Mouse (Mus musculus) hindlimb bud, embryonic 11.5 days (tissue): ENCODE data around the gene Gm9970.

Source experiments
- DNase-seq: peaks from one replicate; pipeline ENCODE4 v3.0.0-alpha.2; 2012; ENCODE audit warnings: low read depth, low spot score; ENCODE audit errors: extremely low spot score

Gm9970 gene

DNA sequence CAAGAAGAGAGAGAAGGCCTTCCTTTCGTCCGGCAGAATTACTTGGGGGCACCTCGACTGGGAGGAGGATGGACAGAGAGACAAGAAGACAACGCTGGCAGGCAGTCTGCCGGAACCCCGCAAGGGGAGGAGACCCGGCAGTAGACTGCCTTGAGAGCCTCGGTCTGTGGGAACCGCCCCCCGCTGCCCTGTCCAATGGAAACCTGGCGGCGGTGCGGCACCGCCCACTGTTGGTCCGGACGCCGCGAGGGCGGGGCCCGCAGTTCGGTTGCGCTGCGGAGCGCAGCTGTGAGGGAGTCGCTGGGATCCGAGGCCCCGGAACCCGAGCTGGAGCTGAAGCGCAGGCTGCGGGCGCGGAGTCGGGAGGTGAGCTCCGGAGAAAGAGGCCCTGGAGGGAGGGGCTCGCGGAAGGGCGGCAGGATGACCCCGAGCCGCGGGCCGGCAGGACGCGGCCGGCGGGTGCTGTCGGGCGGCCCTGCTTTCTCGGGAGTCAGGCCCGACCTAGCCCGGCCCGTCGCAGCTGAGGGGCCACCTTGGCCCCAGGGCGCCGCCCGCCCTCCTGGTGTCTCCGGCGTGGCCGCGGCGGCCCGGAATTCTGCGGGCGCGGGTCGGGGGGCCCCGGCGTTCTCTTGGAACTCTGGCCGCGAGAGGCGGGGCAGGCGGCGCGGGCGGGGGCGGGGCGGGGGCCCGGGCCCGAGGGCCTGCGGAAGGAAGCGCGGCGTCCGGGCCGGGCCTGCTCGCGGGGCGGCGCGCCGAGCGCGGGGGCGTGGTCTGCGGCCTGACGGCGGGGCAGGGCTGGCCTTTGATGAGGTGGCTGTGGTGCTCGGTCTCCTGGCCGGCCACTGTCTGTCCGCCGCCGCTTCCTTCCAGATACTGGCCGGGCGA is at the start of gene Gm9970, which contains the start of gene Nrbp1:
Gene Gm9970 (minus strand): TSS at position 596 of the 885 bp plus-strand sequence.
Gene Nrbp1 (plus strand): TSS at position 228 of the 885 bp plus-strand sequence.
- DNase-seq = no peak

DNA sequence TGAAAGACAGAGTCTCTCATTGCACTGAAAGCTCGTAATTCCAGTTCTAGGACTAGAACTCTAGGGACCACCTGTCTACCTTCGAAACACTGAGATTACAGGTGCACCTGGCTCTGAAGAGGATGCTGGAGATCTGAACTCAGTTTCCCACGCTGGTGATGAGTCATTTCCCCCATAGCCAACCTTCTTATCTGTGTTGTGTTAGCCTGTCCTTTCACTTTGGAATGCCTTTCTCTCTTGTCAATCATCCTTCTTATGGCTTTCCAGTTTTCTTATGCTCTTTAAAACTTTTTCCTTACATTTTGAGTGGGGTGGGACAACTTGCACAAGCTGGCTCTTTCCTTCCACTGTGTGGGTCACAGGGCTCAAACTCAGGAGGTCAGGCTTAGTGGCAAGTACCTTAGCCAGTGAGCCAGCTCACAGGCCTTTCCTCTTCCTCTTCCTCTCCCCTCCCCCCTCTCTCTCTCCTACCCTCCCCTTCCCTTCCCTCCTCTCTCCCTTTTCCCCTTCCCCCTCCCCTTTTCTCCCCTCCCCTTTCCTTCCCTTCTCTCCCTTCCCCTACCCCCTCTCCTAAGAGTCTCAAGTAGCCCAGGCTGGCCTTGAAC is 48.7 kb upstream of the Gm9970 start:
- DNase-seq = no peak

- DNase-seq = no peak
These were observed 47.6 kb upstream of the Gm9970 start for GRCm38 (mm10) chr5:31288655-31289054.

DNA sequence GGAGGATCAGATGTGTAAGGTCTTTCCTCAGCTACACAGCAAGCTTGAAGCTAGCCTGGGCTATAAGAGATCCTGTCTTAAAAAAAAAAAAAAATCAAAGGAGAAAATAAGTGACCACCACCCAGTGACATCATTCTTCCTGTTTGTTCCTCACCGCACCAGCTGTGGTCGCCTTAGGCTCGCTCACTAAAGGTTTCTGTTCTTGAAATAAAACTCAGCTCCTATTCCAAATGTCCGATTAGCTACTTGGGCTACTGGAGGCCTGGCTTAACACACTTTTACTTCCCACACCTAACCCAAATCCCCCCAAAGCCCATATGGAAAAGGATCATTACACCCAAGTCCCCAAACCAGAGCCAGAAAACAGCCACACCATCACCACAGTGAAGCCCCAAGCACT is 47.2 kb upstream of the Gm9970 start:
- DNase-seq = no peak

DNA sequence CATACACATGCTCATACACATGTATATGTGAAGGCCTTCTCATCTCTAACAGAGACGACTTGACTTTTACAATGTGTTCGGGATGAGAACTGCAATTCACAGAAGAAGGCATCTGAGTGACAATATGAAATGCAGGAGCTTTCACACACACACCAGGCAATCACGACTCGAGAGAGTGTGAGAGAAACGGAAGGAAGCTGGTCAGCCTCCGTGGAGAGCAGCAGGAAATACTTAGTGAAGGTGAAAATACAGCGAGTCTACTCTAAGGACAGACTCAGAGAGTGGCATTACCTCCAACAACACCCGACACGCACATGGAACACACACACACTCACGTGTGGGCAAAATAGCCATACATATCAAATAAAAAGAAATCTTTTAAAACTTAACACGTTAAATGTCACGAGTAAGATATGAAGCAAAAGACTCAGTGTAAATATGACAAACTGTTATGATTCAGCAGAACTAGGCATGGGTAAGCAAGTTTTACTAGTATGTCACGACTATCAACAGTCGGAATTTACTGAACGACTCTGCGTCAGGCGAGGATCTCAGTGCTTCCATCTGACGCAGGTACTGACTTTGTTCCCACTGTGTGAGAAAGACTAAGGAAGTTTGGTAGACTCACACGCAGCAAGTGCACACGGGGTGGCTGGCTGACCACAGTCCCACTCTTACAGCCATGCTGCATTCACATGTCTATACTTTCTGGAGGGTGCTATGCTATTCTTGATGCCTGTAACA is 38.4 kb upstream of the Gm9970 start:
- DNase-seq = no peak

DNA sequence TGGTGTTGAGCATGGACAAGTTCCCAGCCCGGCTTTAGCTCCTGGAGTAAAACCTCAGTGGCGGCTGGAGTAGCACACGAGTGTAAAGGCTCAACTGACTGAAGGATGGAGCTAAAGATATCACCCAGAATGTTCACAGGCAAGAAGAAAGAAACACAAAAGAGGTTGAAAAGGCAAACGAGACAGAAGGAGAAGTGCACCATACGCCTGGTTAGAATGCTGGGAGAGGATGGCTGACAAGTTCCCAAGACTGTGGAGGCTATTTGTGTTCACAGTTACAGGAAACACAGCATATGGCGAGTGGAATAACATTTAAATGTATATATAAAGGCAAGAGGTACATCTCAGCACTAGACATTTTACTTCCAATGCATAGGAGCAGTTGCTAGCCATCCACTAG is 32.0 kb upstream of the Gm9970 start:
- no peak for DNase-seq

DNA sequence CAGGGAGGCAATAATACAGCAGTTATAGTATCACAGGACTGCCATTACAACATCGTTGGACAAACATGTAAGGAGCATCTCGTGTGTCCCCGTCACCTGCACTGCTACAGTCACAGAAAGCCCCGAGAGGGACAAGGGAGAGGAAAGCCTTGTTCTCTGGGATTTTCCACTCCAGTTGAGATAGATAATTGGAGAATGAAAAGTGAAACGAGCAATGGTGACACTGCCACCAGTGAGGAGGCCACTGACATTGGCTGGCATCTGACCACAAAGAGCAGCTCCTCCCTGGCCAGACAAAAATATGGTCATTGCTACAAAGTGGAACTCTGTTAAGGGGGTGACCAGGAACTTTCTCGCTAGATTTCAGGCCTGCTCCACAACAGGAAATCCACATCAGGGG is 26.7 kb upstream of the Gm9970 start:
- DNase-seq = no peak

- DNase-seq = no peak
These were observed 25.1 kb upstream of the Gm9970 start for GRCm38 (mm10) chr5:31266101-31266500.

DNA sequence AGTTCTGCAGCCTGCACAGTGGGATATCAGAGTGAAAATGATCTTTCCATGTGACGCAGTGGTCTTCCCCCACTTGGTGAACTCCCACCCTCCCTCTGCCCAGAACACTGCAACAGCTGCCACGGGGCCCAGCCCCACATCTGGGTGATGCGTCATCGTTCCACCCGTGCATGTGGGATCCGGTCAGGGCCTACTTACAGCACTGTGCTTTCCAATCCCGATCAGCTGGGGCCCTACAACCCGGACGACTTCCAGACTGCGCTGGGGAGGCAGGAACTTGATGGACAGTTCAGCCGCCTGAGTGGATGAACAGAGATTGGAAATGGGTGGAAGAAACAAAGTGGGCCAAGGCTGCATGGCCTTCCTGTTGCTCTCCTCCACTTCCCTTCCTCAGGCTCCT is 16.6 kb upstream of the Gm9970 start:
- no peak for DNase-seq

GRCm38 (mm10) chr5:31255971-31256370 is 14.9 kb upstream of the Gm9970 start:
- no peak for DNase-seq

DNA sequence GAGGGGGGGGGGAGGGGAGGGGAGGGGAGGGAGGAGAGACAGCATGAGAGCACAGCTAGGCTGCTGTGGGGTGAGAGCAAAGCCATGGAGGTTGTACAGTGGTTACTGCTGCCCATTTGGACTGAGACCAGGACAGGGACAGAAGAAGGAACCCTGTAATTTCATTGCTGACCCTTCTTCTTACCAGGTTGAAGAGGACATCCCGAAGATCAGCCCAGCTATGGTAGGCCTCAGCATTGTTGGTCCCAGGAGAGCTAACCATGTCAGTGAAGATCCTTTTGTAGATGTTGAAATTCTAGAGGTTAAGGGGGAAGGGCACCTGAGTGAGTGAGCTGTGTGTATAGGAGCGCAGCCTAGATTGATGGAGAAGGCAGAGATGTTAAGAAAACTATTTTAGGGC is 14.3 kb upstream of the Gm9970 start:
- no peak for DNase-seq

GRCm38 (mm10) chr5:31254901-31255300 is 13.9 kb upstream of the Gm9970 start:
- no peak for DNase-seq

DNA sequence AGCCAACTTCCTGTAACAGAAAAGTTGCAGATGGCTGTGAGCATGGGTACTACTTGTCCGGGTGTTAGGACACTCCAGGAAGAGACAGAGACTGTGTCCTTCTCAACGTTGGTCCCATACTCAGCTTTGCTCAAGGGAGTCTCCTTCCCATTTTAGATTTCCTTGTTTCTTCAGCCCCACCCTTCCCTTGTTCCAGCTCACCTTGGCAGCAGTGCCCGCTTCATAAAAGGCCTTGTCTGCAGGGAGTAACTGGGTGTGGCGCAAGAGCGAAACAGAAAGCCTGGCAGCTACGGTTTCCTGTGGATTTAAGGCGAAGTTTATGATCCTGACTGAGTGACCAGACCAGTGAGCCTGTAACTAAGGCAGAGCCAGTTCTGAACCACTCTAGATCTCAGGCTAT is 13.4 kb upstream of the Gm9970 start:
- no peak for DNase-seq

DNA sequence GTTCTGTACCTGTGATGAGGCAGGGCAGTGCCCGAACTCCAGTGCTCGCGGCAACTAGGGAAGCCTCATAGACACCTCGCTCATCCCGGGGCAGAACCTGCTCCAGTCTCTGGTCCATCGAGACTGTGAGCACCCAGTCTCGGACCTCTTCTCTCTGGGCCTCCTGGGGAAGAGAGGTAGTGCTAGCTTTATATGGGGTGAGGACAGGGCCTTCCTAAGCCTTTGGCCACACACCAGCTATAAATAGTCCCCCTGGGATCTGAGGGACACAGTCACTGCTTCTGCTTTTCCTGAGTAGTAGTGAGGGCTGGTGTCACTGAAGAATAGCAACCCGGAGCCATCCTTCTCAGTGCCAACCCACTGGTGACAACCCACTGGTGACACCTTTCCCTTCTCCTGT is 12.8 kb upstream of the Gm9970 start:
- no peak for DNase-seq

- no peak for DNase-seq
These were observed 11.9 kb upstream of the Gm9970 start for GRCm38 (mm10) chr5:31252795-31253545.

GRCm38 (mm10) chr5:31252151-31252550 is 11.1 kb upstream of the Gm9970 start:
- DNase-seq = no peak

DNA sequence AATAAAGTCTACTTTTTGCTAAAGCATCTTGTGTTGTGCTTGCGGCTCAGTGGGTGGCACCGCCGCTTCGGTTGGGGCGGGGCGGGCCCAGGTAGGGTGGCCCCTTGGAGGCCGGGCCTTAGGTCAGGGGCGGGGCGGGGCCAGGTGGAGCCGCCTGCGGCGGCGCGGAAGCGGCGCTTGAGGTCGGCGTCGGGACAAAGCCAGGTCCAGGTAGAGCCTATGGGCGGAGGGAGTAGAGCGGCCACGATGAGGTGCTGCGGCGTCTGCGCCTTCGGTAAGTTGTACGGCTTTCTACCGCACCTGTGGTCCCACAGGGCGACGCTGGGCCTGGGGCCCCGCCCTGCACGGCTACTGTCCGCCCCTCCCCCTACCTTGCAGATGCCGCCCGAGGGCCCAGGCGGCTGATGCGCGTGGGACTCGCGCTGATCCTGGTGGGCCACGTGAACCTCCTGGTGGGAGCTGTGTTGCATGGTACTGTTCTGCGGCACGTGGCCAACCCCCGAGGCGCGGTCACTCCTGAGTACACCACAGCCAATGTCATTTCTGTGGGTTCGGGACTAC is 10.6 kb upstream of the Gm9970 start, which contains the start of gene Krtcap3:
Gene Krtcap3 (plus strand): TSS at position 151 of the 561 bp plus-strand sequence.
- no peak for DNase-seq

DNA sequence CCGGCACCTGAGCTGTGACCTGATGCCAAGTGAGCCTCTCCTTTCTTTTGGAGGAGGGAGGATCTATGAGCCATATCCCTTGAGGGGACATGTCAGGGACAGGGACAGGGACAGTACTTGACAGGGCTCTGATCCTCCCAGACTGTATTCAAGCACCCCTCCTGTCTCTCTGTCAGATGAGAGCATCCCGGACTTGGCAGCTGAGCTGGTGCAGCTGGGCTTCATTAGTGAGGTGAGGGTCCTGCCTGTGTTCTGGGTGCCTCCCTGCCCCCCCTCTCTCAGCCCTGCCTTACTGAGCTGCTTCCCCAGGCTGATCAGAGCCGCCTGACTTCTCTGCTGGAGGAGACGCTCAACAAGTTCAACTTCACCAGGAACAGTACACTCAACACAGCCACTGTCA is 9.7 kb upstream of the Gm9970 start:
- no peak for DNase-seq

- no peak for DNase-seq
These were observed 1.2 kb upstream of the Gm9970 start for GRCm38 (mm10) chr5:31242191-31242590.

GRCm38 (mm10) chr5:31241522-31242034 is 546 bp upstream of the Gm9970 start:
- no peak for DNase-seq
